19 mouse cellular contexts compared by ENCODE assay signal in the genomic region with DNA sequence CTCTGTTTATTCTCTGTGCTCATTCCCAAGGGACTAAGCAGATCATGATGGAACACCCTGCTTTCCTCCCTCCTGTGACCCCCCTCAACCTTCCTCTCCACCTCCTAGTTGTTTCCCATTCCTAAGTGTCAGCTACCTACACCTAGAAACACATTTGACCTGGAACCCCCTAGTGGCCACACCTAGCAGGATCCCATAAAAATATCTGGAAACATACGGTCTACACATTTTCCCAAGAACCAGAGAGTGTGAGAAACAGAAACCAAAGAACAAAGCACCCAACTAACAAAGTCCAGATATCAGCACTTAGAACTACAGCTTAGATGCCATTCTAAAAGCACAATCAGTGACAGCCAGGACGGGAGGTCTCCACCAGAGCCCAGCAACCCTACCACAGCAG. TPM values are rescaled to one million over a fixed set of nuclear protein-coding genes. Genes with fewer than 3 reads are reported as not detected.
DNase-seq lines count a peak whose midpoint lies in the region; ATAC-seq and TF ChIP-seq lines count a peak whose summit lies in the region.
"Had no signal": no experiment of that assay in that cellular context is flagged by ENCODE, and none has a peak within 500 bp of the region (broad histone marks: within the 10 kb centered on the region; RNA-seq: fewer than 3 reads in every experiment).

No protein-coding gene starts in this region.

- 78% methylated on average over 2 of the region's 2 CpGs for WGBS in hindbrain, postnatal 0 days
- WGBS in hindbrain, embryonic 12.5 days: 62% methylated on average over 2 of the region's 2 CpGs
- 9% methylated on average over 2 of the region's 2 CpGs for WGBS in thymus, adult 2 months

- peak; percentile 34 for TF ChIP-seq CTCF in hindbrain, postnatal 0 days (IDR thresholded peaks at IDR 0.05; ENCODE audit: low read depth)
- no peak for TF ChIP-seq CTCF in thymus, adult 2 months (IDR thresholded peaks at IDR 0.05; ENCODE audit: borderline replicate concordance, control insufficient read depth, extremely low read depth, insufficient read depth, low read length, poor library complexity)

- H3K27ac ChIP-seq in hindbrain, postnatal 0 days: no peak overlapping the region
- H3K27ac ChIP-seq in hindbrain, embryonic 12.5 days: no peak overlapping the region
- H3K27ac ChIP-seq in thymus, adult 2 months (ENCODE audit: control insufficient read depth, insufficient read depth, low read length): peak overlapping the region; percentile 84
- H3K27ac ChIP-seq: embryonic facial prominence, embryonic 15.5 days; heart, embryonic 13.5 days; hindbrain, embryonic 13.5 days; liver, embryonic 13.5 days; macrophage; neural tube, embryonic 15.5 days had no signal

- TF ChIP-seq POLR2A in thymus, adult 2 months (IDR thresholded peaks at IDR 0.05; ENCODE audit: control insufficient read depth, extremely low read depth, insufficient read depth, low read length, poor library complexity): no peak

- H3K9ac ChIP-seq in hindbrain, postnatal 0 days (replicated peaks; ENCODE audit: low read length): no peak overlapping the region
- no peak overlapping the region for H3K9ac ChIP-seq in hindbrain, embryonic 12.5 days
- H3K9ac ChIP-seq: embryonic facial prominence, embryonic 15.5 days; heart, embryonic 13.5 days; hindbrain, embryonic 13.5 days; liver, embryonic 13.5 days; neural tube, embryonic 15.5 days had no signal

- H3K27me3 ChIP-seq in hindbrain, postnatal 0 days (ENCODE audit: insufficient read depth, low read length): no peaks in the 10 kb centered on the region
- no peaks in the 10 kb centered on the region for H3K27me3 ChIP-seq in hindbrain, embryonic 12.5 days
- no peaks in the 10 kb centered on the region for H3K27me3 ChIP-seq in thymus, adult 2 months (ENCODE audit: control insufficient read depth, insufficient read depth, low read length)
- H3K27me3 ChIP-seq: embryonic facial prominence, embryonic 15.5 days; heart, embryonic 13.5 days; hindbrain, embryonic 13.5 days; liver, embryonic 13.5 days; neural tube, embryonic 15.5 days had no signal

- ATAC-seq in hindbrain, postnatal 0 days: no peak
- ATAC-seq in hindbrain, embryonic 12.5 days (ENCODE audit: low FRiP score): no peak
- ATAC-seq in megakaryocyte-erythroid progenitor cell, adult 5-6 weeks (replicated peaks; ENCODE audit: low FRiP score, low TSS enrichment, poor library complexity, severe bottlenecking): peak; percentile 61
- ATAC-seq: forebrain, embryonic 14.5 days had no signal

- H3K9me3 ChIP-seq in hindbrain, postnatal 0 days (ENCODE audit: low read length): no peaks in the 10 kb centered on the region
- H3K9me3 ChIP-seq in hindbrain, embryonic 12.5 days (replicated peaks): peaks cover 5% of the 10 kb centered on the region; the same call in 1 of the 2 replicates
- H3K9me3 ChIP-seq: embryonic facial prominence, embryonic 15.5 days; heart, embryonic 13.5 days; liver, embryonic 13.5 days; neural tube, embryonic 15.5 days had no signal

- H3K36me3 ChIP-seq in hindbrain, postnatal 0 days (ENCODE audit: insufficient read depth, low read length): no peaks in the 10 kb centered on the region
- H3K36me3 ChIP-seq in hindbrain, embryonic 12.5 days: no peaks in the 10 kb centered on the region
- no peaks in the 10 kb centered on the region for H3K36me3 ChIP-seq in thymus, adult 2 months (ENCODE audit: control insufficient read depth, insufficient read depth, low read length)
- H3K36me3 ChIP-seq: embryonic facial prominence, embryonic 15.5 days; hindbrain, embryonic 13.5 days; neural tube, embryonic 15.5 days had no signal

- DNase-seq in hindbrain, postnatal 0 days (ENCODE audit: low spot score): no peak
- DNase-seq in thymus, adult 2 months: no peak
- DNase-seq in thymus, postnatal 10 days (ENCODE audit: low spot score in 2 of 2): no peak
- peak; percentile 56 for DNase-seq in R1 (ENCODE audit: low read depth, low spot score)
- DNase-seq in right cerebral cortex, postnatal 14 days: no peak
- DNase-seq in adrenal gland, postnatal 25 days: no peak
- DNase-seq: adrenal gland, postnatal 36 days; cerebellum, adult 11 months; gastrocnemius, postnatal 14 days; kidney, adult 9 months; liver, embryonic 13.5 days had no signal

- H3K4me2 ChIP-seq in hindbrain, postnatal 0 days (ENCODE audit: low read depth, low read length): no peak overlapping the region
- no peak overlapping the region for H3K4me2 ChIP-seq in hindbrain, embryonic 12.5 days (replicated peaks)
- H3K4me2 ChIP-seq: embryonic facial prominence, embryonic 15.5 days; heart, embryonic 13.5 days; hindbrain, embryonic 13.5 days; liver, embryonic 13.5 days; neural tube, embryonic 15.5 days had no signal

- no peaks in the 10 kb centered on the region for H3K4me1 ChIP-seq in hindbrain, postnatal 0 days (ENCODE audit: insufficient read depth, low read length)
- no peaks in the 10 kb centered on the region for H3K4me1 ChIP-seq in hindbrain, embryonic 12.5 days
- H3K4me1 ChIP-seq in thymus, adult 2 months (replicated peaks; ENCODE audit: control insufficient read depth, insufficient read depth, low read length): peaks cover 22% of the 10 kb centered on the region
- H3K4me1 ChIP-seq: neural tube, embryonic 15.5 days had no signal

- no peak overlapping the region for H3K4me3 ChIP-seq in hindbrain, postnatal 0 days (ENCODE audit: low read length)
- no peak overlapping the region for H3K4me3 ChIP-seq in hindbrain, embryonic 12.5 days
- H3K4me3 ChIP-seq in thymus, adult 2 months (ENCODE audit: control insufficient read depth, insufficient read depth, low read length): no peak overlapping the region
- H3K4me3 ChIP-seq: embryonic facial prominence, embryonic 15.5 days; heart, embryonic 13.5 days; hindbrain, embryonic 13.5 days; liver, embryonic 13.5 days; neural tube, embryonic 15.5 days had no signal

RNA-seq across cellular contexts. Expression of a gene that starts 26.9 kb away (rescaled TPM):
- total RNA-seq in hindbrain, postnatal 0 days (2014; rRNA removed): 70.3 and 74.7 TPM in 2 replicates
- 61.9 and 66.9 TPM in 2 replicates for polyA plus RNA-seq in hindbrain, postnatal 0 days (2015; fragmentation: Nextera tagmentation; extraction: Ambion mirVana)
- 114 and 130 TPM in 2 replicates for polyA plus RNA-seq in hindbrain, embryonic 12.5 days (2016; fragmentation: Nextera tagmentation; extraction: Ambion mirVana)
- 103 and 114 TPM in 2 replicates for polyA plus RNA-seq in thymus, adult 2 months (2012; rRNA removed)
- total RNA-seq in megakaryocyte-erythroid progenitor cell, adult 5-6 weeks (2014; fragmentation: Nextera tagmentation): 90.8 and 94.5 TPM in 2 replicates
- total RNA-seq in megakaryocyte-erythroid progenitor cell, adult 5-6 weeks (2017): 122 and 139 TPM in 2 replicates
- 81.5 and 82.1 TPM in 2 replicates for total RNA-seq in adrenal gland, postnatal 25 days (2021)
